Mouse (Mus musculus) left cerebral cortex, adult 18-20 months (tissue): Measurements from ENCODE around the gene Atcay. TPM values are rescaled to one million over a fixed set of nuclear protein-coding genes. Genes with fewer than 3 reads are reported as not detected.

Experiments
- DNase-seq, 2 experiments: peaks; one replicate each; pipeline ENCODE4 v3.0.0; 2021 to 2022; ENCODE audit warnings: low spot score in 2 of 2, mixed read lengths in 1 of 2
- microRNA-seq, 2 experiments: library from miRNA; unstranded; fragments of <30 nt; microRNA quantifications; one replicate each; pipeline ENCODE4 v1.2.0; 2021
- total RNA-seq, 2 experiments: library from RNA; stranded (reverse); gene quantifications; 2 replicates each; pipeline ENCODE4 v1.2.3; 2021

Gene Atcay
- total RNA-seq, 2 experiments from 2014 or later = 197 to 204 TPM

GRCm38 (mm10) chr10:81162318-81162652 is 68.3 kb downstream of the Atcay start:
- no peak for DNase-seq

GRCm38 (mm10) chr10:81161602-81162317 is 68.9 kb downstream of the Atcay start:
- DNase-seq = no peak

GRCm38 (mm10) chr10:81154736-81155135 is 75.9 kb downstream of the Atcay start:
- no peak for DNase-seq

Small RNAs within 50 kb of the gene (microRNA-seq; reads per million reads assigned to microRNA genes)
- gene Mir3057 = 20.4 to 29.8 reads per million in 2 experiments

Other genes starting within 250 kb of the Atcay start
- gene Gng7, start 215.9 kb downstream of the Atcay start, total RNA-seq = 100 to 1,000 TPM; 107 to 137 TPM
- gene Diras1, start 205.2 kb downstream of the Atcay start, total RNA-seq = 100 to 1,000 TPM; 104 to 113 TPM
- 10 to 100 TPM; 56.9 to 60.1 TPM for gene Slc39a3, start 193.4 kb downstream of the Atcay start, total RNA-seq
- gene Sgta, start 170.7 kb downstream of the Atcay start, total RNA-seq = 100 to 1,000 TPM; 178 to 182 TPM
- 10 to 100 TPM; 43.9 to 49.4 TPM for gene Thop1, start 160.8 kb downstream of the Atcay start, total RNA-seq
- under 1 TPM; 0.35 to 0.67 TPM for gene Creb3l3, start 132.0 kb downstream of the Atcay start, total RNA-seq
- 100 to 1,000 TPM; 133 to 137 TPM for gene Map2k2, start 124.9 kb downstream of the Atcay start, total RNA-seq
- gene Zbtb7a, start 95.6 kb downstream of the Atcay start, total RNA-seq = 100 to 1,000 TPM; 135 to 137 TPM
- 10 to 100 TPM; 27.8 to 28.8 TPM for gene Pias4, start 62.9 kb downstream of the Atcay start, total RNA-seq
- 100 to 1,000 TPM; 899 to 919 TPM for gene Eef2, start 54.2 kb downstream of the Atcay start, total RNA-seq
- 10 to 100 TPM; 77.4 to 80.3 TPM for gene Dapk3, start 47.8 kb downstream of the Atcay start, total RNA-seq
- gene 4930442H23Rik, start 47.0 kb downstream of the Atcay start, total RNA-seq = not detected
- gene Nmrk2, start 28.8 kb downstream of the Atcay start, total RNA-seq = not detected
- gene Zfr2, start 2.3 kb upstream of the Atcay start, total RNA-seq = 10 to 100 TPM; 59.2 to 65.5 TPM
- 100 to 1,000 TPM; 187 to 195 TPM for gene Matk, start 22.1 kb upstream of the Atcay start, total RNA-seq
- 10 to 100 TPM; 38.8 to 43.5 TPM for gene Mrpl54, start 36.1 kb upstream of the Atcay start, total RNA-seq
- gene Apba3, start 36.1 kb upstream of the Atcay start, total RNA-seq = 10 to 100 TPM; 36.7 to 42.7 TPM
- under 1 TPM; 0.16 to 0.23 TPM for gene Tjp3, start 60.7 kb upstream of the Atcay start, total RNA-seq
- gene Pip5k1c, start 62.1 kb upstream of the Atcay start, total RNA-seq = 100 to 1,000 TPM; 415 to 417 TPM
- gene Cactin, start 90.3 kb upstream of the Atcay start, total RNA-seq = 10 to 100 TPM; 30.5 to 34.6 TPM
- 1 to 10 TPM; 1.1 to 1.5 TPM for gene Tbxa2r, start 97.9 kb upstream of the Atcay start, total RNA-seq
- 1 to 10 TPM; 2.5 to 3.6 TPM for gene Gipc3, start 112.4 kb upstream of the Atcay start, total RNA-seq
- gene Hmg20b, start 119.6 kb upstream of the Atcay start, total RNA-seq = 10 to 100 TPM; 28.9 to 30.5 TPM
- 10 to 100 TPM; 38.1 to 42.0 TPM for gene Mfsd12, start 126.7 kb upstream of the Atcay start, total RNA-seq
- 1 to 10 TPM; 1.2 to 1.3 TPM for gene 4930404N11Rik, start 135.0 kb upstream of the Atcay start, total RNA-seq
- gene Fzr1, start 147.7 kb upstream of the Atcay start, total RNA-seq = 10 to 100 TPM; 71.1 to 72.1 TPM
- gene Dohh, start 153.6 kb upstream of the Atcay start, total RNA-seq = 10 to 100 TPM; 87.4 to 97.6 TPM
- gene Gm48551, start 153.6 kb upstream of the Atcay start, total RNA-seq = 1 to 10 TPM; 3.1 to 3.8 TPM
- 1 to 10 TPM; 2.7 to 2.8 TPM for gene Gm48552, start 158.2 kb upstream of the Atcay start, total RNA-seq
- gene Smim24, start 162.2 kb upstream of the Atcay start, total RNA-seq = 1 to 10 TPM; 1.1 to 1.2 TPM
- 10 to 100 TPM; 84.7 to 91.7 TPM for gene Nfic, start 224.8 kb upstream of the Atcay start, total RNA-seq